Mouse (Mus musculus): Measurements from ENCODE around the gene Zpbp.

- TF ChIP-seq CTCF (conservative IDR thresholded peaks at IDR 0.05; ENCODE audit: low read length): no peak
- TF ChIP-seq NANOG (IDR thresholded peaks at IDR 0.05; ENCODE audit: borderline replicate concordance, low read length): no peak
Measured at GRCm38 (mm10) chr11:11283512-11283911, 178.7 kb downstream of the Zpbp start.
